Mouse (Mus musculus): Measurements from ENCODE around the gene Ccser1.

DNA sequence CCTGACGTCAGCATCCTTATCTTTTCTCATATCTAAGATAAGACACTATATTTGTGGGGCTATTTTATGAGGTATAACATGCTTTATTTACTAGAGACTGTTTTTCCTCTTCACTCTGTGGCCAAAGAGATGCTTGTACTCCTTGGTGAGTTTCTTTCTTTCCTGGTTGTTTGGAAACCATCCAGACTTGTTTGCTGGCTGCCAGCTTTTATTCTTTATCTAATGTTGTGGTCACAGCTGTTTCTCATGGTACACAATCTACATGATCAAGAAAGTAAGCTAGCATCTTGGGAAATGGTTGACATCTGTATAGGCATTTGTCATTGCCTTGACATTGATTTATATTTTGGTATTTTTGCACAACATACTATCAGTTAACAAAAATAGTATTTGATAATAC is 37.1 kb upstream of the Ccser1 start:
- TF ChIP-seq POLR2A (IDR thresholded peaks at IDR 0.05; ENCODE audit: extremely low read depth, insufficient read depth, low read length): no peak
- TF ChIP-seq CTCF (IDR thresholded peaks at IDR 0.05; ENCODE audit: low read depth, low read length): no peak
